Mouse (Mus musculus) lung, embryonic 14.5 days (tissue): ENCODE measurements at regions not wholly inside any gene's neighbourhood (a gene's known extent, or its start where the extent isn't known, plus 50 kb on each side); places are given as distances from the start of the nearest gene placed in this dataset.

Experiments
- ATAC-seq: fragments of 200-750 bp; cut with Nextera tagmentation; 2 replicates; pipeline ENCODE4 v1.8.0; 2017; ENCODE audit warnings: mild to moderate bottlenecking, moderate TSS enrichment, moderate library complexity; ENCODE audit not compliant: insufficient read depth
- DNase-seq: peaks from one replicate; pipeline ENCODE4 v3.0.0-alpha.2; 2015
- H3K27ac ChIP-seq: fragments of 300-500 bp; sonication (generic); 2 replicates; pipeline ENCODE4 v1.5.1; 2014; ENCODE audit warnings: low read depth, mild to moderate bottlenecking, moderate library complexity
- H3K27me3 ChIP-seq: fragments of 300-500 bp; sonication (generic); 2 replicates; pipeline ENCODE4 v1.6.1; 2014; ENCODE audit warnings: low read length, control low read depth; ENCODE audit not compliant: insufficient read depth
- H3K36me3 ChIP-seq: fragments of 300-500 bp; sonication (generic); 2 replicates; pipeline ENCODE4 v1.6.1; 2014; ENCODE audit warnings: control low read depth; ENCODE audit not compliant: insufficient read depth
- H3K4me1 ChIP-seq: fragments of 300-500 bp; sonication (generic); 2 replicates; pipeline ENCODE4 v1.6.1; 2014; ENCODE audit warnings: antibody characterized with exemption, control low read depth; ENCODE audit not compliant: insufficient read depth
- H3K4me2 ChIP-seq: fragments of 300-500 bp; sonication (generic); 2 replicates; pipeline ENCODE4 v1.6.1; 2014; ENCODE audit warnings: mild to moderate bottlenecking
- H3K4me3 ChIP-seq: fragments of 300-500 bp; sonication (generic); 2 replicates; pipeline ENCODE4 v1.5.1; 2014; ENCODE audit warnings: low read depth, low read length
- H3K9ac ChIP-seq: fragments of 300-500 bp; sonication (generic); 2 replicates; pipeline ENCODE4 v1.6.1; 2014
- H3K9me3 ChIP-seq: fragments of 300-500 bp; sonication (generic); 2 replicates; pipeline ENCODE4 v1.6.1; 2016; ENCODE audit warnings: low read depth, low read length, control low read depth
- CTCF ChIP-seq: IDR thresholded peaks from 2 replicates; pipeline ENCODE4 v1.5.1; 2016; ENCODE audit warnings: antibody characterized with exemption, low read depth
- WGBS: fragments of 180-500 bp; shearing (Covaris S2); extraction: QIAGEN DNeasy Blood & Tissue Kit; methylation state at CpG from one replicate; pipeline ENCODE4 v1.1.7; 2014; 5-methylcytosine and 5-hydroxymethylcytosine counted together

DNA sequence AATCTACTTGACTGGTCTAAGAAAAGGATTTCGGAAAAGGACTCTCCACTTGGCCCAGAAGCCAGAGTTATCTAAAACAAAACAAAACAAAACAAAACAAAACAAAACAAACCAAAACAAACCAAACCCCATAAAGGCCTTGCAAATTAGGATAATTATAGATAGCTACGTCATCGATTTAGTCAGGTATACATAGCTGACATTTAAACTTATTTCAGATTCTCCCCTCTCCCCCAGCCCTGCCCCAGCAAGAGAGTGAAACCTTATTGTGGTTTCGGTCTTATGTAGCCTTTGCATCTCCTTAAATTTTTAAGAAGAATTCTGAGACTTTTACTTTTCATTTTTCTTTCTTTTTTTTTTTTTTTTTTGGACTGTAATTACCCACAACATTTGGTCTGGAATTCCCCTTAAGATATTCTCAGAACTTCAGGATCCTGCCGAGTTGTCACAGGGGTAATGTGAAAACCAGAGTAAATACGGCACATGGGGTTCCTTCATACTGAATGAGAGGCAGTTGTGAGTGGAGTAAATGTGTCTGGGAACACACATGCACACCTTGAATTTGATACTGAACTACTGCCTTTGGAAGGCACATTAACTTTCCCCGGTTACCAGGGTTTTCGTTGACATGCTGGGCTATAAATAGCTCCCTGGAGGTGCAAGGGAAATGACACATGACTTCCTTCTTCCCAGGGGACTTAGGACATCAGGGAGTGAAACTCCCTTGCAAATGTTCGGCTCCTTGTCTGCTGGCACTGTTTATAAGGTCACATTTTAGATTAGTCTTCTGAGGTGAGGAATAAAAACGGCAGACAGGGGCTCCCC lies 94.8 kb upstream of the Rap1b start:
- no peaks in the 10 kb centered on the region for H3K9me3 ChIP-seq
- H3K4me1 ChIP-seq = peaks cover 7% of the 10 kb centered on the region; the same call in 1 of the 2 replicates
- H3K27ac ChIP-seq = peak overlapping the region; percentile 30; the same call in 1 of the 2 replicates
- 31% methylated on average over 10 of the region's 10 CpGs for WGBS
- no peaks in the 10 kb centered on the region for H3K36me3 ChIP-seq
- DNase-seq (peak; percentile 64), ATAC-seq (no peak; the same call in none of the 2 replicates)
- no peak overlapping the region for H3K4me3 ChIP-seq
- H3K4me2 ChIP-seq = peak overlapping the region; percentile 36; the same call in 1 of the 2 replicates
- H3K9ac ChIP-seq = no peak overlapping the region
- TF ChIP-seq CTCF = no peak
- no peaks in the 10 kb centered on the region for H3K27me3 ChIP-seq

DNA sequence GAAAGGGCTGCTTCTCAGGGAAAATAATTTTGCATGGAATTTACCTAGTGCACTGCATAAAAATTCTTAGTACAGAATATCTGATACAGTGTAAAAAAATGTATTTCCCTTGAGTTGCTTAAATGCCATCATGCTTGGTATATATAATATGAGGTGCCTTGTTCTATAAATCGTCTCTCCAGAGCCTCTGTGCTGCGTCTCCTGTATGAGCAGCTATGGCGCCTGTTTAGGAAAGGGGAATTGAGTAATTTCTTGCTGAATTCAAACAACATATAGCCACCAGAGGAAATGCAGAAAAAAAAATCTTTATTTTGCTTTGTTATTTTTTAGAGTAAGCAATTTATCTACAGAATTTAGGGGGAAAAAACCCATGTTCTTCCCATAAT lies 95.4 kb upstream of the Rap1b start:
- Histone ChIP-seq H3K4me1 (peaks cover 7% of the 10 kb centered on the region; the same call in 1 of the 2 replicates), H3K27me3 (no peaks in the 10 kb centered on the region), H3K36me3 (no peaks in the 10 kb centered on the region), H3K9ac (no peak overlapping the region), H3K4me3 (no peak overlapping the region), H3K4me2 (peak overlapping the region; percentile 36; the same call in 1 of the 2 replicates), H3K9me3 (no peaks in the 10 kb centered on the region), H3K27ac (peak overlapping the region; percentile 30; the same call in 1 of the 2 replicates)
- TF ChIP-seq CTCF = no peak
- DNase-seq = no peak
- 36% methylated on average over 3 of the region's 3 CpGs for whole genome bisulfite sequencing
- ATAC-seq = no peak

DNA sequence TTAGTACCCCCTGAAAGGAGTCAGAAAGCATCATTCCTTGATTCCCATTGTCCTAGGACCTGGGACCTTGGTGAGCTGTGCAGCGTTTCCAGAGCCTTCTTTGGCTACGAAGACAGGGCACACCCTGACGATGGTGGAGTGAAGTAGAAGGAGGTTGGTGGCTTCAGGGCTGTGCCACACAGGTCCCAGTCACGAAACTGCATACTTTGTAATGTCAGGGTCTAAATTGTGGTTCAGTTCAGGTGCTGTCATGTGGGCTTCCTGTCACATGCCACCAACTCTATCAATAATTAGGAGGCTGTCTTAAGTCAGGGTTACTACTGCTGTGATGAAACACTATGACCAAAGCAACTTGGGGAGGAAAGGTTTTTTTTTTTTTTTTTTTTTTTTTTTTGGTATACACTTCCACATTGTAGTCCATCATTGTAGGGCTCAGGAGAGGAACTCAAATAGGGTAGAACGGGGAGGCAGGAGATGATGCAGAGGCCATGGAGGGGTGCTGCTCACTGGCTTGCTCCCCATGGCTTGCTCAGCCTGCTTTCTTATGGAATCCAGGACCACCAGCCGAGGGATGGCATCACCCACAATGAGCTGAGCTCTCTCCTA lies 98.0 kb upstream of the Rap1b start:
- H3K27ac ChIP-seq = no peak overlapping the region
- ATAC-seq = no peak
- no peak overlapping the region for H3K4me3 ChIP-seq
- H3K27me3 ChIP-seq = no peaks in the 10 kb centered on the region
- H3K4me1 ChIP-seq = peaks cover 10% of the 10 kb centered on the region; the same call in 1 of the 2 replicates
- no peak for TF ChIP-seq CTCF
- no peak for DNase-seq
- H3K9me3 ChIP-seq = no peaks in the 10 kb centered on the region
- 84% methylated on average over 6 of the region's 6 CpGs for WGBS
- H3K36me3 ChIP-seq = no peaks in the 10 kb centered on the region
- no peak overlapping the region for H3K9ac ChIP-seq
- no peak overlapping the region for H3K4me2 ChIP-seq

DNA sequence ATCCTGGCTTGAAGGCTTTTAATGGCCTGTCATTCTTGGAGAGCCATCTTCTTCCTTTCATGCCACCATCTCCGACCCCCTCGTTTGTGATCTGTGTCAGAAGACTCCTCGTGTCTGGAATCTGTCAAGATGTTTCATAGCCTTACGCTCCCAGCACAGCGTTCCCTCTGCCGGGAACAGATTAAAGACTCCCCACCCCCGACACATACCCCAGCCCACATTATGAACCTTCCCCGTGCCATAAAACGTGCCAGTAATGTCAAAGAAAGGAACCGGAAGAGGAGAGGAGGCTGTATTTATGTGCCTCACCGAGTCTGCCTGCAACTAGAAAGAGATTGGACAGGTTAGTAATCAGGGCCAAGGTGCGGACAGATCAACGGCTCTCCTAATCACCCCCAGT lies 101.4 kb upstream of the Rap1b start:
- no peak; the same call in 1 of the 2 replicates for ATAC-seq
- Histone ChIP-seq H3K27me3 (no peaks in the 10 kb centered on the region), H3K4me2 (peak overlapping the region; percentile 50), H3K4me3 (peak overlapping the region; percentile 12; the same call in 1 of the 2 replicates), H3K27ac (no peak overlapping the region), H3K4me1 (0 out of 2 replicates have a peak, but pooled peaks cover 3% of the 10 kb centered on the region), H3K36me3 (no peaks in the 10 kb centered on the region), H3K9me3 (no peaks in the 10 kb centered on the region), H3K9ac (no peak overlapping the region)
- DNase-seq = peak; percentile 9
- no peak for TF ChIP-seq CTCF
- 30% methylated on average over 13 of the region's 13 CpGs for WGBS

DNA sequence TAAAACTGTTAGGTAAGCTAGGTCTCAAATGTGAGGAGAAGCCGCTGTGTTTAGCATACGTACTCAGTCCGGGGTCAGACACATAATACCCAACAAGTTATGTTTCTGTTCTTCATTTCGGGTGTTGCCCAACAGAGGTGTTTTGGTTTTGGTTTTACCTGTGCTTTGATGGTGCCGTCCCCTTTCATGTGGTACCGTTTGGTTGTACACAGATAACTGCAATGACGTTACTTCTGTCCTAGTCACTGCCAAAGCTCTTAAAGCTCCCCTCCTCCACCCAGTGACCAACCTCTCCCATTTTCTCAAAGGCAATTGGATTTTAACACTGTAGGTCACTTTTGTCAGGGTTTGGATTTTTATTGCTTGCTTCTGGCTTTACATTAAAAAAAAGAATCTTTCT lies 102.1 kb upstream of the Rap1b start:
- H3K27me3 ChIP-seq = no peaks in the 10 kb centered on the region
- TF ChIP-seq CTCF = no peak
- H3K9ac ChIP-seq = no peak overlapping the region
- no peak overlapping the region for H3K4me3 ChIP-seq
- peak overlapping the region; percentile 50; the same call in 1 of the 2 replicates for H3K4me2 ChIP-seq
- WGBS = 74% methylated on average over 7 of the region's 7 CpGs
- H3K4me1 ChIP-seq = 0 out of 2 replicates have a peak, but pooled peaks cover 3% of the 10 kb centered on the region
- no peak overlapping the region for H3K27ac ChIP-seq
- DNase-seq (no peak), ATAC-seq (no peak)
- no peaks in the 10 kb centered on the region for H3K9me3 ChIP-seq
- H3K36me3 ChIP-seq = no peaks in the 10 kb centered on the region

DNA sequence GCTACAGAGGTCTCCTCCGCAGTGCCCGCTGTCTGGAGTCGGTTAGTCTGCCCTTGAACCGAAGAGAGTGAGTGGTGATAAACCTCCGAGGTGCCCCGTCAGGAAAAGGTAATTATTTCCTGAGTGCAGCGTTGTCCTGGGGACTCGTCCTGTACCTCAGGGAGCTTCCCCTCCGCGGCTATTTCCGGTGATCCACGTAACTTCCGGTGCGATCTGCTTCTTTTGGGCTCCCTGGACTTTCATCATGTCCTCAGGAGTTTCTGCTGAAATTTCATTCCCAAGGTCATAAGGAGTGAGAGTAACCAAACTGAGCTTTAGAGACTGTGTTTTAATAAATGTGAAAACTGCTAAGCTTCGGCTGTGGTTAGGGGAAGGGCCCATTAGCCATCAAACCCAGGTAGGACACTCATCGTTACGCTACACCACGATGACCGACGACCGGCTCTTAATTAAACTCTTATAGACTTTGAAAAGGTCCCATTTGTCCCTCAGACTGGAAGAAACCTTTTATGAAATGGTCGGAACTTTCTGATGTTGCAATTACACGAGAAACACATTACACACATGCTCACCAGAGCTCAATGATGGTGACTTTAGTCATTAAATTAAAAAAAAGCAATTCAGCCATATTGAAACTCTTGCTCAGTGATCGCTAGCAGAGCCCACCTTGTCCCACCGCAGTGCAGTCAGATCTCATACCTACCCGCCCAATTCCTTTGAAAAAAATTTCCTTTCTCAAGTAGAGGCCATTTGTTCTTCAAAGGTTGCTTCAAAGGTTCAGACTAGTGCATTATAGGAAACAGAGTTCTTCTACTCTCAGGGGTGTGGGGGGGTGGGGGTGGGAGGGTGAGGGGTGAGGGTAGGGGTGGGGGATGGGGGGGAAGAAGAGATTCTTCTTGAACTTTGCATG lies 106.5 kb upstream of the Rap1b start:
- Histone ChIP-seq H3K4me2 (no peak overlapping the region), H3K27me3 (no peaks in the 10 kb centered on the region), H3K4me3 (no peak overlapping the region), H3K27ac (no peak overlapping the region), H3K4me1 (no peaks in the 10 kb centered on the region; the same call in 1 of the 2 replicates), H3K36me3 (no peaks in the 10 kb centered on the region), H3K9me3 (no peaks in the 10 kb centered on the region), H3K9ac (no peak overlapping the region)
- ATAC-seq = no peak
- WGBS = 77% methylated on average over 26 of the region's 26 CpGs
- no peak for TF ChIP-seq CTCF
- DNase-seq = no peak
